Mouse (Mus musculus): Measurements from ENCODE around the gene H2-Oa. TPM values are rescaled to one million over a fixed set of nuclear protein-coding genes. Genes with fewer than 3 reads are reported as not detected.
"Not testable (repeated sequence)": the region's sequence is repeated elsewhere in the genome, so short reads cannot be mapped to it uniquely, and the experiment has no call there.

H2-Oa gene
- polyA plus RNA-seq, 1 experiment: 0.04 TPM

- Histone ChIP-seq H3K4me3 (replicated peaks) (no peak within 1 kb of the TSS), H3K4me1 (ENCODE audit: control insufficient read depth) (peaks cover 17% of the 10 kb centered on the region), H3K27me3 (ENCODE audit: control insufficient read depth) (peaks cover 33% of the 10 kb centered on the region), H3K9me3 (ENCODE audit: control insufficient read depth, low read length) (no peaks in the 10 kb centered on the region), H3K36me3 (ENCODE audit: control insufficient read depth) (no peaks in the 10 kb centered on the region)
- TF ChIP-seq GATA1 (IDR thresholded peaks at IDR 0.05; ENCODE audit: low read length) (no peak), TAL1 (IDR thresholded peaks at IDR 0.05; ENCODE audit: low read length) (no peak)
Measured at GRCm38 (mm10) chr17:34143033-34143432, 50.9 kb downstream of the H2-Oa start, which contains the start of gene H2-DMb2. Gene H2-DMb2 (plus strand): TSS chr17:34143307.

- Histone ChIP-seq H3K27me3 (ENCODE audit: control insufficient read depth) (peaks cover 29% of the 10 kb centered on the region), H3K36me3 (ENCODE audit: control insufficient read depth) (no peaks in the 10 kb centered on the region), H3K9me3 (ENCODE audit: control insufficient read depth, low read length) (no peaks in the 10 kb centered on the region), H3K4me3 (replicated peaks) (no peak overlapping the region), H3K4me1 (ENCODE audit: control insufficient read depth) (peaks cover 17% of the 10 kb centered on the region)
- TF ChIP-seq TAL1 (IDR thresholded peaks at IDR 0.05; ENCODE audit: low read length) (no peak), GATA1 (IDR thresholded peaks at IDR 0.05; ENCODE audit: low read length) (no peak)
Measured at GRCm38 (mm10) chr17:34143461-34143860, 51.3 kb downstream of the H2-Oa start.

- not testable (repeated sequence) for H3K36me3 ChIP-seq (ENCODE audit: control insufficient read depth); H3K4me3 ChIP-seq (replicated peaks); H3K9me3 ChIP-seq (ENCODE audit: control insufficient read depth, low read length)
- H3K27me3 ChIP-seq (ENCODE audit: control insufficient read depth): peaks cover 21% of the 10 kb centered on the region
- peaks cover 17% of the 10 kb centered on the region for H3K4me1 ChIP-seq (ENCODE audit: control insufficient read depth)
Measured at GRCm38 (mm10) chr17:34144221-34144620, 52.1 kb downstream of the H2-Oa start.

Other genes starting within 250 kb of the H2-Oa start
- gene Cd320, start 249.2 kb upstream of the H2-Oa start, polyA plus RNA-seq (2012): 0.26 and 0.86 TPM in 2 replicates
- gene Gm7029, start 218.5 kb upstream of the H2-Oa start, polyA plus RNA-seq (2012): not detected in 2 replicates
- 24.3 and 25.8 TPM in 2 replicates for gene Kifc1, start 201.7 kb upstream of the H2-Oa start, polyA plus RNA-seq (2012)
- 0.08 TPM in 1 of 2 replicates, not detected in the other for gene Platr17, start 187.2 kb upstream of the H2-Oa start, polyA plus RNA-seq (2012)
- 1.4 TPM in 2 replicates for gene Daxx, start 182.9 kb upstream of the H2-Oa start, polyA plus RNA-seq (2012)
- 14.7 and 21.8 TPM in 2 replicates for gene Tapbp, start 176.4 kb upstream of the H2-Oa start, polyA plus RNA-seq (2012)
- 5.6 and 5.7 TPM in 2 replicates for gene Zbtb22, start 176.4 kb upstream of the H2-Oa start, polyA plus RNA-seq (2012)
- 3.1 and 3.5 TPM in 2 replicates for gene Rgl2, start 162.8 kb upstream of the H2-Oa start, polyA plus RNA-seq (2012)
- 48.7 and 66.5 TPM in 2 replicates for gene Pfdn6, start 152.0 kb upstream of the H2-Oa start, polyA plus RNA-seq (2012)
- gene Wdr46, start 151.7 kb upstream of the H2-Oa start, polyA plus RNA-seq (2012): 6.0 and 6.7 TPM in 2 replicates
- 0.21 and 0.45 TPM in 2 replicates for gene B3galt4, start 140.9 kb upstream of the H2-Oa start, polyA plus RNA-seq (2012)
- 10.1 and 11.6 TPM in 2 replicates for gene Vps52, start 136.5 kb upstream of the H2-Oa start, polyA plus RNA-seq (2012)
- 11.8 and 13.8 TPM in 2 replicates for gene Rps18, start 136.3 kb upstream of the H2-Oa start, polyA plus RNA-seq (2012)
- gene H2-K1, start 92.0 kb upstream of the H2-Oa start, polyA plus RNA-seq (2012): 0.91 and 0.94 TPM in 2 replicates
- 1.8 and 2.5 TPM in 2 replicates for gene Ring1, start 67.7 kb upstream of the H2-Oa start, polyA plus RNA-seq (2012)
- 1.4 TPM in 2 replicates for gene H2-Ke6, start 64.3 kb upstream of the H2-Oa start, polyA plus RNA-seq (2012)
- 3.5 TPM in 2 replicates for gene Slc39a7, start 60.7 kb upstream of the H2-Oa start, polyA plus RNA-seq (2012)
- gene Rxrb, start 60.5 kb upstream of the H2-Oa start, polyA plus RNA-seq (2012): 10.1 and 11.3 TPM in 2 replicates
- gene Col11a2, start 52.9 kb upstream of the H2-Oa start, polyA plus RNA-seq (2012): 0.45 and 0.56 TPM in 2 replicates
- gene H2-DMa, start 27.2 kb downstream of the H2-Oa start, polyA plus RNA-seq (2012): 0.46 and 1.0 TPM in 2 replicates
- gene Brd2, start 30.3 kb downstream of the H2-Oa start, polyA plus RNA-seq (2012): 28.3 and 30.4 TPM in 2 replicates
- not detected in 2 replicates for gene H2-DMb2, start 51.0 kb downstream of the H2-Oa start, polyA plus RNA-seq (2012)
- not detected in 2 replicates for gene H2-DMb1, start 60.7 kb downstream of the H2-Oa start, polyA plus RNA-seq (2012)
- 0.05 and 0.06 TPM in 2 replicates for gene Tap1, start 95.2 kb downstream of the H2-Oa start, polyA plus RNA-seq (2012)
- gene Psmb9, start 95.4 kb downstream of the H2-Oa start, polyA plus RNA-seq (2012): 0.05 and 0.10 TPM in 2 replicates
- gene Psmb8, start 105.4 kb downstream of the H2-Oa start, polyA plus RNA-seq (2012): 0.24 and 0.28 TPM in 2 replicates
- 0.83 and 1.0 TPM in 2 replicates for gene Tap2, start 111.2 kb downstream of the H2-Oa start, polyA plus RNA-seq (2012)
- gene H2-Ob, start 146.6 kb downstream of the H2-Oa start, polyA plus RNA-seq (2012): not detected in 2 replicates
- gene H2-Ab1, start 165.3 kb downstream of the H2-Oa start, polyA plus RNA-seq (2012): 0.14 TPM in 1 of 2 replicates, not detected in the other
- gene H2-Aa, start 195.5 kb downstream of the H2-Oa start, polyA plus RNA-seq (2012): not detected in 2 replicates
- gene H2-Eb1, start 213.5 kb downstream of the H2-Oa start, polyA plus RNA-seq (2012): 0.05 TPM in 1 of 2 replicates, not detected in the other
- not detected in 2 replicates for gene H2-Eb2, start 233.3 kb downstream of the H2-Oa start, polyA plus RNA-seq (2012)